Mouse (Mus musculus): ENCODE measurements around the gene Gm20532.

GRCm38 (mm10) chr2:26576462-26576861, 10.0 kb upstream of the Gm20532 start:
- no peak for TF ChIP-seq CTCF (IDR thresholded peaks at IDR 0.05; ENCODE audit: low read depth)
- TF ChIP-seq EP300 (IDR thresholded peaks at IDR 0.05; ENCODE audit: low read depth) = no peak
